Mouse (Mus musculus) spleen, adult 18-20 months (tissue): ENCODE data around the gene Mov10.
A peak's percentile ranks its signal among the peaks of the same experiment; 100 is the strongest.

Source experiments
- DNase-seq, 2 experiments: peaks; one replicate each; pipeline ENCODE4 v3.0.0; 2022; ENCODE audit warnings: mixed read lengths in 2 of 2

Gene Mov10

GRCm38 (mm10) chr3:104804312-104804711 lies 14.1 kb downstream of the Mov10 start:
- no peak for DNase-seq

DNA sequence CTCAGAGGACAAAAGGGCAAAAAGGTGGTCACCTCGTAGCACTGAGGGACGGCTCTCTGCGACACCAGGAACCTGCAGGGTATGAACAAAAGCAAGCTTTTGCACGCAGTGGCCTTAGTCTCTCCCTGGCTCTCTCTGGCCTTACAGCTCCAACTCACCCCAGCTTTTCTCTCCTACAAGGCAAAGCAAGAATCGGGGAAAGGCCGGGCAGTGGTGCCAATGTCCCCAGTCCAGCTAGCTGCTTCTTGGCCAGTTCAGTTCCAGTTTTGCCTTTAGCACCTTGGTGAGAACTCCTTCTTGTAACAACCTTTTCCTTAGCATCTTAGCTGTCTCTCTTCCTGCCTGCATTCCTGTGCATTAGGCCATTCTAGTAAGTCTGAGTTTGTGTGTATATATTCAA lies 16.9 kb downstream of the Mov10 start:
- no peak for DNase-seq

DNA sequence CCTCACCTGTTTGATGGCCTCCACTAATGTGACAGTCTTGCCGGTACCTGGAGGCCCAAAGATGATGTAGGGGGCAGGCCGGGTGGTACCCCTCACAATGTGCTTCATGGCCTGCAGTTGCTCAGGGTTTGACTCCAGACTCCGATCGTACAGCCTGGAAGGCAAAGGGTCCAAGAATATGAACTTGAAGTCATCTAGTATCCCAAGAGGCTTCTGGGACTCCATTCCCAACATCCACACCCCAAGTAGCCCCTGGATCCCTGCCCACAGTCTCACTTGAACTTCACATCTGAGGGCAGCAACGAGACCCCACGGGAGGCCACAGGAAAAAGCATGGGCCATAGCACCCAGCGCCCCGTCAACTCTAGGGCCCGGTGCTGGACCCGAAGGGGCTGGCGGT lies 17.7 kb downstream of the Mov10 start:
- no peak for DNase-seq

DNA sequence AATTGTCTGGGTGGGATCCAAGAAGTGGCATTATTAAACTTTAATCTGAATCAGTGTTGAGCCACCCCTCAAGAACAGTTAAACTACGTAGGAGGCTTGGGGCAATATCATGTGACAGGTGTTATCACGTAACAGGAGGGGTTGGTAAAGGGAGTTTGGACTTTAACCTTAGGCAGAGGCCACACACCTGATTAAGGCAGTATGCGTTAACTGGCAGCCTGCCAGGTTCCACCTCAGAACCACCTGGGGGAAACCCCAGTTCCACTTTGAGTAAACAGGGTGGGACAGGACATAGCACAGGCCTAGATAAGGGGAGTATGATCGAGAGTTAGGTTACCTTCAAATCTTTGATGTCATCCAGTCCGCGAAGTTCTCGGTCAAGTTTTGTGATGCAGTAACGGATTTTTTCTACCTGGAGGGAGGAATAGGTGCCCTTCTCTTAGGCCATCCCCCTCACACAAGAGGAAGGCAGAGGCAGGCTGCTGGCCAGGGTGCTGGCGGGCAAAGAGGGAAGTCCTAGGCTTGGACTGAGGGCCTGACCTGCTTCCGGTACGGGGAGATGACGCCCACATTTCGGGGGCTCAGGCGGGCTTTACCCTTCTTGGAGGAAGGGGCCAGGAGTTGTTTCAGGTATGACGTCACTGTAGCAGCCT lies 21.8 kb downstream of the Mov10 start:
- no peak for DNase-seq

GRCm38 (mm10) chr3:104795661-104796340 lies 22.6 kb downstream of the Mov10 start:
- no peak for DNase-seq

DNA sequence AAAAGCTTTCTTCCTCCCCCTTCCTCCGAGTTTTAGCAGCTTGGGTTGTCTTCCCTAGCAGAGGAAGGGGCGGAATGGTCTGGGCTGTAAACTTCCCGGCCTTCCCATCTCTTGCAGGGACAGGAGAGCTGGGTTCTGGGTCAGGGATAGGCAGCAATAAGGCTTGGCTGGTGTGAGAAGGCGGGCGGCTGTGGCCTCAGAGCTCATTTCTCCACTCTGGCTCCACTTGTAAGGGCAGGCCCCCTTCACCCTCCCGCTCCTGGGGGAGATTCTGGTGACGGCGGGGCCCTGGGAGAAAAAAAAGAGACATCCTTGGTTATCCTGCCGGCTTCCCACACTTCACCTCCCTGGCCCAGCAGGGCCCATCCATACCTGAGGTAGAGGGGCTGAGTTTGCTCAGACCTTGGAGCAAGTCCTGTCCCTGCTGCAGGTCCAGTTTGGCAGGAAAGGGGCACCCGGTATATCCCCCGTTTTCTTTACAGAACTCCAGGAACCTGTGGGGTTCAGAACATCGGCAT lies 23.4 kb downstream of the Mov10 start:
- DNase-seq = no peak

DNA sequence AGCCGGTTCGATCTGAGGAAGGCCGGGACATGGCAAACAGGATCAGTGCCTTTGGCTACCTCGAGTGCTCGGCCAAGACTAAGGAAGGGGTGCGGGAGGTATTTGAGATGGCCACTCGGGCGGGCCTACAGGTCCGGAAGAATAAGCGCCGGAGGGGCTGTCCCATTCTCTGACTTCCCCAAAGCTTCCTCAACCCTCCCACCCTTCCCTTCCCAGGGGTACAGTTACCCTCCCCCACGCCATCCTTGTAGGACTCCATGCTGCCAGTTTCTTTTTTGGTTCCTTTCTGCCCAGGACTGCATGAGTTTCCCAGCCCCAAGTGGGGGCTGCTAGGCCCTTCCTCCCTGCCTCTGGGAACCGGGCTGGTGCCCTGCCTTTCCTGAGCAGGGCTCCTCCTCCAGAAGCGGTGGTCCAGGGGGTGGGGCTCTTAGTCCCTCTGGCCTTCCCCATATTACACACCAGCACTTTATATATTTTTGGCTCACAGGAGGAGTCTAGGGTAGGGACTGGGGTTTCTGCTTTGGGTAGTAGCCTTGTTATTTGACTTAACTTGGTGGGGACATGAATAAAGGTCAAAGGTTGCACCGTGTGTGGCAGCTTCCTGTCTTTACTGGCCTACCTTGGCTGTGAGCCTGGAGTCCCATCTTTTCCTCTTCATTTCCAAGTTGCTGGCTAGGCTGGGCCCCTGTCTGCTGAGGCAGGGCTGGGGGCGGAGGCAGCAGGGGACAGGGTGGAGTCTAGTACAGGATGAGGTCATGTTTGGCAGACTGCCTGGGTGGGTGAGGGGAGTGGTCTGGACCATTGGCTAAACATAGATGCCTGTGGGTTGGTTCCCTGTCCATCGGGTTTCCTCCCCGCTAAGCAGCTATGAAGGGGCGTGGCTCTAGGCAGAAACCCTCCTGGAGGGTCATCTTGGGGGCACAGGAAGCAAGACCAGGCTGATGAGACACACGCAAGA lies 24.2 kb downstream of the Mov10 start:
- peak; percentile 45 to 46 for DNase-seq

DNA sequence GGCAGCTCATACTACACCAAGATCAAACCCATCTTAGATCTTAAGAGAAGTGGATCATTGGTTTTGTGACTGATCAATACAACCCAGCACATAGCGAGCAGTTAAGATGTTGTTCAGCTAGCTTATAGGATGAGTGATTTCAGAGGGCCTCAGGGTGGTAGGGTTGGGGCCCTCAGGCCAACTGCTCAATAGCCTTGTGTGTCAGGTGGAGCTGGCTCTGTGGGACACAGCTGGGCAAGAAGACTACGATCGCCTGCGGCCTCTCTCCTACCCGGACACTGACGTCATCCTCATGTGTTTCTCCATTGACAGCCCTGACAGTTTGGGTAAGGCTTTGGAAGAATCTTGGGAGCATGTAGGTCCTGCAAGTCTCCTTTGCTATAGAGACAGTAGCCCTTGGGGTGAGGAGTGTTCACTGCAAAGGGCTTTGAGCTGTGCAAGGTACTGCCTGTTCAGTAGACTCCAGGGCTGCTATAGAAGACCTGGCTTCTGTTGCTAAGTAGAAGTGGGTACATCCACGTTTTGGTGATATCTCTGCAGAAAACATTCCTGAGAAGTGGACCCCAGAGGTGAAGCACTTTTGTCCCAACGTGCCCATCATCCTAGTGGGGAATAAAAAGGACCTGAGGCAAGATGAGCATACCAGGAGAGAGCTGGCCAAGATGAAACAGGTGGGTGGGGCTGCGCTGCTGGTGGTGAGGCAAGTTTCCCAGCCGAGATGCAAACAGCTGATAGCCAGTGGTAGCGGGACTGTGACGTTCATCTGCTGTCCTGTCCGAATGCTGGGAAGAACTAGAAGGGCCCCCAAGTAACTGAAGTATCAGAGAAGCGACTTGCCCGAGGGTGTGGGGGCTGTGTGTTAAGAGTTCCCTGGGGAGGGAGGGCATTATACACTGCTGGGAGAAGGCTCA lies 25.7 kb downstream of the Mov10 start:
- no peak for DNase-seq

GRCm38 (mm10) chr3:104791671-104792070 lies 26.7 kb downstream of the Mov10 start:
- DNase-seq = no peak

DNA sequence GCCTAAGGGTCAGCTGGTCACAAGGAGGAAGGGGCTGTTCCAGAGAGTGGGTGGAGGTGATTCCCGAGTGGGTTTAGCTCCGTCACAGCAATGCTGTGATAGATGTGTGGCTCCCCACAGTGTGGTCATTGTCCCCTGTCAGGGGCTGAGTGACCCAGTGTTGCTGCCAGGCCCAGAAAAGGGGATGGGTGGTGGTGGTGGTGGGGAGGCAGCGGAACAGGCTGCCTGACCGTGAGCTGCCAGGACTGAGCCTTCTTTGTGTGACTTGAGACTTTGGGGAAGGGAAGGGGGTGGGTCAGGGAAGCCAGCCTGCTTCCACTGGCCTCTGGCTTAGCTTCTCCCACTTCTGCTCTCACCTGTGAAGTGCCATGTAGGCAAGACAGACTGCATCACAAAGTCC lies 27.3 kb downstream of the Mov10 start:
- no peak for DNase-seq

GRCm38 (mm10) chr3:104790401-104790937 lies 27.9 kb downstream of the Mov10 start:
- no peak for DNase-seq

GRCm38 (mm10) chr3:104789822-104790221 lies 28.5 kb downstream of the Mov10 start:
- no peak for DNase-seq

DNA sequence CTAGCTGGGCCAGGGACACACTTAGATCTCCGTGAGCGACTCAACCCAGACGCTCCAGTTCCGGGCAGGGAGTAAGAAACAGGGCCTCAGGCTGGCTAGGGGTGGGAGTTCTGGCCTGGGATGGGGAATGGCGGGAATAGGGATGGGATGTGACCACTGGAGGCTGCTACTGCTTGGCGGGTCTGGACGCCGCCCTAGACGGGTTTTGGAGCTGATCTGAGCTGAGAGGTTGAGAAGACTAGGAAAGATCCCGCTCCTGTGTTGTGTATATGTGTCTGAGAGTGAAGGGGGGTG lies 29.1 kb downstream of the Mov10 start:
- DNase-seq = no peak

DNA sequence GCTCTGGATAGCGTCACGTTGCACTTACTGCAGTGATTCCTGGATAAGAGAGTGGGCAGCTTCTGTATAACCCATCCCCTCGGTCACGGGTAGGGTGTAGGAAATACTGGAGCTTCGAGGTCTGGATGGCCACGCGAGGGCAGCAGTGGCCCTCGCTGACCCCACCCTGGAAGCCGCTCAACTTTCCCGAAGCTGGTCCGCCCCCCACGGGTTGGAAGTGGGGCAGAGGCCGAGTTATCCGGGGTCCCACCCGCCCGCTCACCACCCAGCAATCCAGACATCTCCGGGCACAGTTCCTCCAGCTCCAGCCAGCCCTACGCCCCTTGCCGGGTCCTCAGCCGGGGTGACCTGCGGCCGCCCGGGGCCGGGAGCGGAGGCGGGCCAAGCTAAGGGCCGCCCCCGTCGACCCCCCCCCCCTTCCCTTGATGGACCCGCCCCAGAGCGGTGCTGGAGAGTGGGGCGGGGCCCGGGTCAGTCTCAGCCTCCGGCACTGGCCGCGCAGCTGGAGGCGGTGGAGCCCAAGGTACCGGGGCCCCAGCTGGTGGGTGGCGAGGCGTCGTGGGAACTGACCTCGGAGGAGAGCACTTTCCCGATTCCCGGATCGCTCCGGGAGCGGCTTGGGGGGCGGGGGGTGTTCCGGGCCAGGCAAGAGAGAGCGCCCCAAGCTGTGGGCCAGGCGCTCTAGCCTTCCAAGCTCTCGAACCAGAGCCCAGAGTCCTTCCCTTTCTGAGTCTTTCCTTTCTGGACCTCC lies 29.6 kb downstream of the Mov10 start:
- peak; percentile 24 to 49 for DNase-seq

- DNase-seq = no peak
These were observed 30.3 kb downstream of the Mov10 start, which contains the start of gene Rhoc for GRCm38 (mm10) chr3:104788075-104788474. Gene Rhoc, plus strand, starts transcription at chr3:104788375.

- DNase-seq = no peak
These were observed 33.1 kb downstream of the Mov10 start for GRCm38 (mm10) chr3:104785284-104785683.

DNA sequence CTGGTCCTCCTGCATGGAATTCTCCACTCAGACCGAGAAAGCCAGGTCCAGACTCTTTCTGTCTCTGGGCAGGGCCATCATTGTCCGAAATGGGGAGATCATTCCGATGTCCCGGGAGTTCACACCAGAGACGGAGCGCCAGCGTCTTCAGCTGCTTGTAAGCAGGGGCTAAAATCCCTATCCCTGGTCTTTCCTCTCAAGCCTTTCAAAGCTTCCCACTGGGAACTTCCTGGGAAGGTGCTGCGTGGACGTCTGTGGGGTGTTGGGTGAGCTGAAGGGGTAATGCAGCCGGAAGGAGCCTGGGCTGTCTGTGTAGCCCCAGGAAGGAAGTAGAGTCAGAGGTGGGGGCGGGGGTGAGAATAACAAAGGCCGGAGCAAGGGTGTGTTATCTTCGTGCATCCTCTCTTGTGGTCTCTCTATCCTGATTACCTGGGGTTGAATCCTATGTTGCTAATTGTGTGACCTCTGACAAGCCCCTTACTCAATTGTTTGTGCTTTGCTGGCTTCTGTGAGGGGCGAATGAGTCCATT lies 34.3 kb downstream of the Mov10 start:
- no peak for DNase-seq

GRCm38 (mm10) chr3:104782061-104782681 lies 36.2 kb downstream of the Mov10 start:
- DNase-seq = no peak

GRCm38 (mm10) chr3:104781471-104781903 lies 36.9 kb downstream of the Mov10 start, which contains the start of gene Fam19a3:
Gene Fam19a3, minus strand, starts transcription at chr3:104781840.
- peak in 1 of 2 experiments; percentile 29 for DNase-seq
